Mouse (Mus musculus) B cell, adult 67 days (primary cell): ENCODE measurements around the gene Gm14412. TPM values are rescaled to one million over a fixed set of nuclear protein-coding genes. Genes with fewer than 3 reads are reported as not detected.

Experiments used
- total RNA-seq, 2 experiments: library from RNA; stranded (reverse); gene quantifications; 4 replicates each; pipeline ENCODE4 v1.2.4; 2023

Gene Gm14412
- total RNA-seq = not detected

GRCm38 (mm10) chr2:177324257-177324733, at the start of gene Gm14412:
Gene Gm14412 (minus strand): TSS chr2:177324307.

GRCm38 (mm10) chr2:177266936-177267335, 57.2 kb downstream of the Gm14412 start, which contains the start of gene Gm14409:
Gene Gm14409 (minus strand): TSS chr2:177267036.

Other genes starting within 250 kb of the Gm14412 start
- gene Gm14401, start 250.0 kb downstream of the Gm14412 start, total RNA-seq = not detected
- gene Gm14410, start 117.9 kb downstream of the Gm14412 start, total RNA-seq = 1 to 10 TPM; 5.9 to 7.8 TPM
- not detected for gene Gm14409, start 57.3 kb downstream of the Gm14412 start, total RNA-seq
- 1 to 10 TPM; 2.1 to 3.9 TPM for gene Gm14418, start 74.0 kb upstream of the Gm14412 start, total RNA-seq
- 1 to 10 TPM; 3.3 to 4.7 TPM for gene Zfp970, start 140.4 kb upstream of the Gm14412 start, total RNA-seq
- 1 to 10 TPM; 5.5 to 5.7 TPM for gene Gm14403, start 173.9 kb upstream of the Gm14412 start, total RNA-seq